Mouse (Mus musculus): ENCODE measurements around the gene Bcl2a1c.
"Not testable (repeated sequence)": the region's sequence is repeated elsewhere in the genome, so short reads cannot be mapped to it uniquely, and the experiment has no call there.

Gene Bcl2a1c

GRCm38 (mm10) chr9:114329855-114330254 is at the start of gene Bcl2a1c:
Gene Bcl2a1c, plus strand, starts transcription at chr9:114330135.
- in situ Hi-C loops (cut with MboI) = not testable (repeated sequence)

- in situ Hi-C loops (cut with MboI) = not testable (repeated sequence)
Measured at GRCm38 (mm10) chr9:114305957-114306356, 24.0 kb upstream of the Bcl2a1c start.

- in situ Hi-C loops (cut with MboI) = not testable (repeated sequence)
Measured at GRCm38 (mm10) chr9:114311752-114312151, 18.2 kb upstream of the Bcl2a1c start.

GRCm38 (mm10) chr9:114318021-114318420 is 11.9 kb upstream of the Bcl2a1c start:
- in situ Hi-C loops (cut with MboI) = no loop called here

GRCm38 (mm10) chr9:114326011-114326748 is 3.8 kb upstream of the Bcl2a1c start:
- in situ Hi-C loops (cut with MboI) = no loop called here

- in situ Hi-C loops (cut with MboI) = not testable (repeated sequence)
Measured at GRCm38 (mm10) chr9:114328332-114328731, 1.6 kb upstream of the Bcl2a1c start.

- in situ Hi-C loops (cut with MboI) = no loop called here
Measured at GRCm38 (mm10) chr9:114367783-114368470, 38.0 kb downstream of the Bcl2a1c start.

GRCm38 (mm10) chr9:114368471-114368858 is 38.5 kb downstream of the Bcl2a1c start:
- in situ Hi-C loops (cut with MboI) = no loop called here

- in situ Hi-C loops (cut with MboI) = not testable (repeated sequence)
Measured at GRCm38 (mm10) chr9:114369389-114369788, 39.5 kb downstream of the Bcl2a1c start.

GRCm38 (mm10) chr9:114371717-114372116 is 41.8 kb downstream of the Bcl2a1c start:
- in situ Hi-C loops (cut with MboI) = not testable (repeated sequence)

- in situ Hi-C loops (cut with MboI) = no loop called here
Measured at GRCm38 (mm10) chr9:114375276-114375962, 45.5 kb downstream of the Bcl2a1c start.

GRCm38 (mm10) chr9:114377168-114377567 is 47.2 kb downstream of the Bcl2a1c start:
- in situ Hi-C loops (cut with MboI) = no loop called here

- in situ Hi-C loops (cut with MboI) = no loop called here
Measured at GRCm38 (mm10) chr9:114379871-114380270, 49.9 kb downstream of the Bcl2a1c start.
